Comparison of ENCODE assay signal across 9 mouse cellular contexts in the genomic region with DNA sequence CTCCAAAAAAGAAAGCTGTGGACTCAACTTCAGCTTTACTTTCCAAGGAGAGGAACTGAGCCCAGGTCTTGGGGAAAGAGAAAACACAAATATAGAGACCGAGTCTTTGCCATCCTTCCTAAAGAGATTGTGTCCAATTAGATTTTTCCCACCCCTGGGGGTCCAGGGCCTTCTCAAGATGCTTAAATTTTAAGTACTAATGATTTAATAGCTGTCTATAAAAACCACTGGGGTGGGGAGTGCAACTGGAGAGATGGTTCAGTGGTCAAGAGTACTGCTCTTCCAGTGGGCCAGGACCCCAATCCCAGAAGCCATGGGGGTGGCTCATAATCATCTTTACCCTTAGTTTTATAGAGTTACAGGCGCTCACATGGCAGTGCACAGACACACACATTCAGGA. TPM values are rescaled to one million over a fixed set of nuclear protein-coding genes. Genes with fewer than 3 reads are reported as not detected.
DNase-seq lines count a peak whose midpoint lies in the region; ATAC-seq and TF ChIP-seq lines count a peak whose summit lies in the region.
"Had no signal": no experiment of that assay in that cellular context is flagged by ENCODE, and none has a peak within 500 bp of the region (broad histone marks: within the 10 kb centered on the region; RNA-seq: fewer than 3 reads in every experiment).

No protein-coding gene starts in this region.

- no peaks in the 10 kb centered on the region for H3K9me3 ChIP-seq in forebrain, embryonic 10.5 days
- H3K9me3 ChIP-seq in forebrain, embryonic 11.5 days (ENCODE audit: control insufficient read depth, low read length) = no peaks in the 10 kb centered on the region
- no peaks in the 10 kb centered on the region for H3K9me3 ChIP-seq in kidney, postnatal 0 days (replicated peaks; ENCODE audit: low read length)
- no peaks in the 10 kb centered on the region for H3K9me3 ChIP-seq in forebrain, postnatal 0 days (ENCODE audit: low read length)
- no peaks in the 10 kb centered on the region for H3K9me3 ChIP-seq in liver, postnatal 0 days (ENCODE audit: low read length)

- 89% methylated on average over 2 of the region's 2 CpGs for whole genome bisulfite sequencing in forebrain, embryonic 10.5 days
- WGBS in forebrain, embryonic 11.5 days = 87% methylated on average over 2 of the region's 2 CpGs
- WGBS in kidney, postnatal 0 days = 68% methylated on average over 2 of the region's 2 CpGs
- 87% methylated on average over 2 of the region's 2 CpGs for WGBS in forebrain, postnatal 0 days
- WGBS in liver, postnatal 0 days (ENCODE audit: insufficient replicate concordance) = 83% methylated on average over 2 of the region's 2 CpGs

- TF ChIP-seq EP300 in liver, postnatal 0 days (IDR thresholded peaks at IDR 0.05; ENCODE audit: low read depth) = no peak

- no peak overlapping the region for H3K9ac ChIP-seq in forebrain, embryonic 11.5 days (ENCODE audit: low read length)
- no peak overlapping the region for H3K9ac ChIP-seq in kidney, postnatal 0 days (ENCODE audit: low read depth, low read length)
- no peak overlapping the region for H3K9ac ChIP-seq in forebrain, postnatal 0 days
- H3K9ac ChIP-seq in liver, postnatal 0 days (replicated peaks) = no peak overlapping the region; the same call in 1 of the 2 replicates

- H3K27me3 ChIP-seq in forebrain, embryonic 10.5 days (ENCODE audit: poor library complexity, severe bottlenecking) = no peaks in the 10 kb centered on the region
- H3K27me3 ChIP-seq in forebrain, embryonic 11.5 days (ENCODE audit: control insufficient read depth, insufficient read depth, low read length) = no peaks in the 10 kb centered on the region
- H3K27me3 ChIP-seq in kidney, postnatal 0 days (ENCODE audit: insufficient read depth, low read length) = no peaks in the 10 kb centered on the region
- H3K27me3 ChIP-seq in forebrain, postnatal 0 days (ENCODE audit: insufficient read depth, low read length) = no peaks in the 10 kb centered on the region
- no peaks in the 10 kb centered on the region for H3K27me3 ChIP-seq in liver, postnatal 0 days (ENCODE audit: insufficient read depth, low read length)

- no peak overlapping the region for H3K4me2 ChIP-seq in forebrain, embryonic 11.5 days (ENCODE audit: low read depth, low read length, severe bottlenecking)
- peak overlapping the region; percentile 83 for H3K4me2 ChIP-seq in kidney, postnatal 0 days (ENCODE audit: low read length)
- H3K4me2 ChIP-seq in forebrain, postnatal 0 days (ENCODE audit: low read depth) = peak overlapping the region; percentile 83
- peak overlapping the region; percentile 98 for H3K4me2 ChIP-seq in liver, postnatal 0 days (ENCODE audit: low read depth, low read length)

- peak overlapping the region; percentile 81; the same call in 1 of the 2 replicates for H3K4me3 ChIP-seq in forebrain, embryonic 10.5 days
- no peak overlapping the region for H3K4me3 ChIP-seq in forebrain, embryonic 11.5 days (ENCODE audit: low read depth, low read length)
- no peak overlapping the region for H3K4me3 ChIP-seq in kidney, postnatal 0 days (replicated peaks; ENCODE audit: low read depth, low read length)
- H3K4me3 ChIP-seq in forebrain, postnatal 0 days (ENCODE audit: low read depth, low read length) = no peak overlapping the region
- H3K4me3 ChIP-seq in liver, postnatal 0 days (ENCODE audit: low read depth, low read length) = peak overlapping the region; percentile 73

- H3K36me3 ChIP-seq in forebrain, embryonic 10.5 days (replicated peaks) = peaks cover 20% of the 10 kb centered on the region
- no peaks in the 10 kb centered on the region for H3K36me3 ChIP-seq in forebrain, embryonic 11.5 days (ENCODE audit: control insufficient read depth, insufficient read depth, low read length)
- H3K36me3 ChIP-seq in kidney, postnatal 0 days (ENCODE audit: insufficient read depth, low read length) = peaks cover 5% of the 10 kb centered on the region; the same call in 1 of the 2 replicates
- peaks cover 8% of the 10 kb centered on the region for H3K36me3 ChIP-seq in forebrain, postnatal 0 days (ENCODE audit: insufficient read depth)
- H3K36me3 ChIP-seq in liver, postnatal 0 days (replicated peaks; ENCODE audit: insufficient read depth, low read length) = peaks cover 13% of the 10 kb centered on the region; the same call in 1 of the 2 replicates

- H3K27ac ChIP-seq in forebrain, embryonic 10.5 days = no peak overlapping the region
- no peak overlapping the region for H3K27ac ChIP-seq in forebrain, embryonic 11.5 days (ENCODE audit: low read depth, low read length)
- H3K27ac ChIP-seq in kidney, postnatal 0 days = no peak overlapping the region
- H3K27ac ChIP-seq in forebrain, postnatal 0 days (ENCODE audit: low read depth, low read length) = no peak overlapping the region
- H3K27ac ChIP-seq in liver, postnatal 0 days (ENCODE audit: low read depth) = no peak overlapping the region

- DNase-seq in forebrain, embryonic 10.5 days (ENCODE audit: extremely low spot score, low spot score) = no peak
- no peak for DNase-seq in forebrain, embryonic 11.5 days (ENCODE audit: low spot score)
- no peak for DNase-seq in kidney, postnatal 0 days (ENCODE audit: low spot score)
- DNase-seq in kidney, postnatal 14 days = no peak
- DNase-seq in forebrain, postnatal 0 days = no peak
- DNase-seq in liver, postnatal 0 days = no peak
- DNase-seq in gastrocnemius, postnatal 10 days = no peak
- DNase-seq in right cerebral cortex, postnatal 10 days (ENCODE audit: low spot score in 2 of 2) = no peak
- DNase-seq: adrenal gland, postnatal 36 days had no signal

- peaks cover 27% of the 10 kb centered on the region for H3K4me1 ChIP-seq in forebrain, embryonic 10.5 days
- H3K4me1 ChIP-seq in forebrain, embryonic 11.5 days (replicated peaks; ENCODE audit: control insufficient read depth, insufficient read depth, low read length) = no peaks in the 10 kb centered on the region; the same call in 1 of the 2 replicates
- peaks cover 7% of the 10 kb centered on the region; the same call in 1 of the 2 replicates for H3K4me1 ChIP-seq in kidney, postnatal 0 days (replicated peaks; ENCODE audit: insufficient read depth, low read length)
- H3K4me1 ChIP-seq in forebrain, postnatal 0 days (ENCODE audit: insufficient read depth) = no peaks in the 10 kb centered on the region
- peaks cover 12% of the 10 kb centered on the region for H3K4me1 ChIP-seq in liver, postnatal 0 days (ENCODE audit: insufficient read depth)

- no peak for TF ChIP-seq CTCF in kidney, postnatal 0 days (IDR thresholded peaks at IDR 0.05; ENCODE audit: low read depth)
- TF ChIP-seq CTCF in forebrain, postnatal 0 days (IDR thresholded peaks at IDR 0.05; ENCODE audit: low read depth) = no peak
- TF ChIP-seq CTCF in liver, postnatal 0 days (IDR thresholded peaks at IDR 0.05; ENCODE audit: low read depth) = no peak

- no peak for ATAC-seq in forebrain, embryonic 11.5 days (replicated peaks; ENCODE audit: low FRiP score)
- ATAC-seq in kidney, postnatal 0 days (replicated peaks; ENCODE audit: low FRiP score, low read depth) = no peak
- ATAC-seq in forebrain, postnatal 0 days = no peak
- no peak for ATAC-seq in liver, postnatal 0 days

RNA-seq across cellular contexts. Expression of gene Akap8l, which starts 2.0 kb away (rescaled TPM):
- 79.0 and 79.9 TPM in 2 replicates for polyA plus RNA-seq in forebrain, embryonic 10.5 days (2016; fragmentation: Nextera tagmentation; extraction: Ambion mirVana)
- 81.4 and 82.2 TPM in 2 replicates for polyA plus RNA-seq in forebrain, embryonic 11.5 days (2014; fragmentation: Nextera tagmentation; extraction: Ambion mirVana)
- polyA plus RNA-seq in kidney, postnatal 0 days (2015; fragmentation: Nextera tagmentation; extraction: Ambion mirVana) = 63.2 and 70.2 TPM in 2 replicates
- total RNA-seq in forebrain, postnatal 0 days (2014; rRNA removed) = 74.2 and 86.2 TPM in 2 replicates
- 76.0 and 80.5 TPM in 2 replicates for polyA plus RNA-seq in forebrain, postnatal 0 days (2015; fragmentation: Nextera tagmentation; extraction: Ambion mirVana)
- 21.5 and 23.8 TPM in 2 replicates for polyA plus RNA-seq in liver, postnatal 0 days (2015; fragmentation: Nextera tagmentation; extraction: Ambion mirVana)
- 10 to 100 TPM; 23.7 to 39.9 TPM for total RNA-seq in gastrocnemius, postnatal 10 days (2021)

RNA-seq across cellular contexts. Expression of gene Akap8, which starts 27.4 kb away (rescaled TPM):
- polyA plus RNA-seq in forebrain, embryonic 10.5 days (2016; fragmentation: Nextera tagmentation; extraction: Ambion mirVana) = 144 and 147 TPM in 2 replicates
- 70.5 and 78.4 TPM in 2 replicates for polyA plus RNA-seq in forebrain, embryonic 11.5 days (2014; fragmentation: Nextera tagmentation; extraction: Ambion mirVana)
- polyA plus RNA-seq in kidney, postnatal 0 days (2015; fragmentation: Nextera tagmentation; extraction: Ambion mirVana) = 51.4 and 55.8 TPM in 2 replicates
- total RNA-seq in forebrain, postnatal 0 days (2014; rRNA removed) = 75.0 and 114 TPM in 2 replicates
- polyA plus RNA-seq in forebrain, postnatal 0 days (2015; fragmentation: Nextera tagmentation; extraction: Ambion mirVana) = 44.8 and 64.3 TPM in 2 replicates
- 14.5 and 17.3 TPM in 2 replicates for polyA plus RNA-seq in liver, postnatal 0 days (2015; fragmentation: Nextera tagmentation; extraction: Ambion mirVana)
- 10 to 100 TPM; 37.6 to 50.2 TPM for total RNA-seq in gastrocnemius, postnatal 10 days (2021)

RNA-seq across cellular contexts. Expression of gene Wiz, which starts 40.8 kb away (rescaled TPM):
- 24.9 and 25.9 TPM in 2 replicates for polyA plus RNA-seq in forebrain, embryonic 10.5 days (2016; fragmentation: Nextera tagmentation; extraction: Ambion mirVana)
- polyA plus RNA-seq in forebrain, embryonic 11.5 days (2014; fragmentation: Nextera tagmentation; extraction: Ambion mirVana) = 55.2 and 56.2 TPM in 2 replicates
- polyA plus RNA-seq in kidney, postnatal 0 days (2015; fragmentation: Nextera tagmentation; extraction: Ambion mirVana) = 18.6 and 20.8 TPM in 2 replicates
- total RNA-seq in forebrain, postnatal 0 days (2014; rRNA removed) = 38.2 and 55.4 TPM in 2 replicates
- 35.4 and 42.0 TPM in 2 replicates for polyA plus RNA-seq in forebrain, postnatal 0 days (2015; fragmentation: Nextera tagmentation; extraction: Ambion mirVana)
- polyA plus RNA-seq in liver, postnatal 0 days (2015; fragmentation: Nextera tagmentation; extraction: Ambion mirVana) = 2.7 and 3.2 TPM in 2 replicates
- total RNA-seq in gastrocnemius, postnatal 10 days (2021) = 10 to 100 TPM; 17.5 to 24.5 TPM

RNA-seq across cellular contexts. Expression of gene Rasal3, which starts 55.0 kb away (rescaled TPM):
- 0.50 and 0.52 TPM in 2 replicates for polyA plus RNA-seq in forebrain, embryonic 10.5 days (2016; fragmentation: Nextera tagmentation; extraction: Ambion mirVana)
- polyA plus RNA-seq in forebrain, embryonic 11.5 days (2014; fragmentation: Nextera tagmentation; extraction: Ambion mirVana) = 0.21 and 0.47 TPM in 2 replicates
- polyA plus RNA-seq in kidney, postnatal 0 days (2015; fragmentation: Nextera tagmentation; extraction: Ambion mirVana) = 0.29 and 0.53 TPM in 2 replicates
- 0.52 and 0.62 TPM in 2 replicates for total RNA-seq in forebrain, postnatal 0 days (2014; rRNA removed)
- 0.20 and 0.54 TPM in 2 replicates for polyA plus RNA-seq in forebrain, postnatal 0 days (2015; fragmentation: Nextera tagmentation; extraction: Ambion mirVana)
- 2.9 and 3.1 TPM in 2 replicates for polyA plus RNA-seq in liver, postnatal 0 days (2015; fragmentation: Nextera tagmentation; extraction: Ambion mirVana)
- total RNA-seq in gastrocnemius, postnatal 10 days (2021) = under 1 TPM; 0.70 to 0.90 TPM

Comparison
In these comparisons a context has a peak if more than half of its experiments do, and no peak if none do; other contexts are left out.
1. H3K4me3 ChIP-seq: peak in forebrain, embryonic 10.5 days (single experiment) and liver, postnatal 0 days (single experiment); none in forebrain, embryonic 11.5 days (single experiment), kidney, postnatal 0 days (single experiment) and forebrain, postnatal 0 days (single experiment).